Mouse (Mus musculus) naive thymus-derived CD4-positive, alpha-beta T cell, adult 5 months (primary cell): Measurements from ENCODE around the gene Fut1. TPM values are rescaled to one million over a fixed set of nuclear protein-coding genes. Genes with fewer than 3 reads are reported as not detected.

ENCODE experiments used
- polyA plus RNA-seq: library from polyadenylated mRNA; unstranded; fragments of 100-300 nt; shearing (Covaris generic); gene quantifications from one replicate; pipeline ENCODE4 v1.2.1, GENCODE M21; 2017

The Fut1 gene
- polyA plus RNA-seq, result not detected

GRCm38 (mm10) chr7:45617042-45617695, at the start of gene Fut1:
Fut1 (plus strand) TSS chr7:45617289.

GRCm38 (mm10) chr7:45570103-45570741, 46.9 kb upstream of the Fut1 start, which contains the start of gene Bcat2:
Bcat2 (plus strand) TSS chr7:45570153.

GRCm38 (mm10) chr7:45621443-45621842, 4.4 kb downstream of the Fut1 start, which contains the start of gene Izumo1:
Izumo1 (plus strand) TSS chr7:45621811.

GRCm38 (mm10) chr7:45627261-45627660, 10.2 kb downstream of the Fut1 start, which contains the start of gene Rasip1:
Rasip1 (plus strand) TSS chr7:45627488.

GRCm38 (mm10) chr7:45639561-45640027, 22.5 kb downstream of the Fut1 start, which contains the start of gene Mamstr:
Mamstr (plus strand) TSS chr7:45639977.

GRCm38 (mm10) chr7:45666161-45666560, 49.1 kb downstream of the Fut1 start, which contains the start of gene Fut2:
Fut2 (minus strand) TSS chr7:45666394.

Other genes with a start within 250 kb of the Fut1 start
- gene Lin7b, start 246.7 kb upstream of the Fut1 start, polyA plus RNA-seq, result not detected
- gene Snrnp70, start 221.5 kb upstream of the Fut1 start, polyA plus RNA-seq, result 236 TPM
- not detected for gene Kcna7, start 211.6 kb upstream of the Fut1 start, polyA plus RNA-seq
- not detected for gene Ntf5, start 203.6 kb upstream of the Fut1 start, polyA plus RNA-seq
- gene Lhb, start 196.5 kb upstream of the Fut1 start, polyA plus RNA-seq, result not detected
- 8.8 TPM for gene Gys1, start 182.4 kb upstream of the Fut1 start, polyA plus RNA-seq
- 33.7 TPM for gene Ruvbl2, start 179.2 kb upstream of the Fut1 start, polyA plus RNA-seq
- gene Ftl1, start 157.4 kb upstream of the Fut1 start, polyA plus RNA-seq, result 2,872 TPM
- gene Bax, start 150.4 kb upstream of the Fut1 start, polyA plus RNA-seq, result 198 TPM
- gene Tulp2, start 135.4 kb upstream of the Fut1 start, polyA plus RNA-seq, result 6.5 TPM
- not detected for gene Gm45808, start 130.5 kb upstream of the Fut1 start, polyA plus RNA-seq
- gene Dhdh, start 128.5 kb upstream of the Fut1 start, polyA plus RNA-seq, result 0.16 TPM
- 133 TPM for gene Nucb1, start 106.9 kb upstream of the Fut1 start, polyA plus RNA-seq
- gene Ppp1r15a, start 91.0 kb upstream of the Fut1 start, polyA plus RNA-seq, result 587 TPM
- gene Plekha4, start 91.0 kb upstream of the Fut1 start, polyA plus RNA-seq, result 1.0 TPM
- gene Hsd17b14, start 62.4 kb upstream of the Fut1 start, polyA plus RNA-seq, result 0.66 TPM
- gene Bcat2, start 47.1 kb upstream of the Fut1 start, polyA plus RNA-seq, result 123 TPM
- gene Fgf21, start 1.8 kb upstream of the Fut1 start, polyA plus RNA-seq, result not detected
- gene Izumo1, start 4.5 kb downstream of the Fut1 start, polyA plus RNA-seq, result not detected
- gene Rasip1, start 10.2 kb downstream of the Fut1 start, polyA plus RNA-seq, result 0.41 TPM
- not detected for gene Mamstr, start 22.7 kb downstream of the Fut1 start, polyA plus RNA-seq
- not detected for gene Fut2, start 49.1 kb downstream of the Fut1 start, polyA plus RNA-seq
- gene Ntn5, start 66.7 kb downstream of the Fut1 start, polyA plus RNA-seq, result 0.26 TPM
- 0.16 TPM for gene Sec1, start 77.1 kb downstream of the Fut1 start, polyA plus RNA-seq
- 4.5 TPM for gene Car11, start 82.6 kb downstream of the Fut1 start, polyA plus RNA-seq
- gene Dbp, start 87.8 kb downstream of the Fut1 start, polyA plus RNA-seq, result 15.3 TPM
- gene Rpl18, start 98.2 kb downstream of the Fut1 start, polyA plus RNA-seq, result 1,856 TPM
- gene Sphk2, start 100.7 kb downstream of the Fut1 start, polyA plus RNA-seq, result 19.2 TPM
- 0.36 TPM for gene Fam83e, start 103.9 kb downstream of the Fut1 start, polyA plus RNA-seq
- gene Spaca4, start 108.5 kb downstream of the Fut1 start, polyA plus RNA-seq, result not detected
- not detected for gene Lmtk3, start 166.4 kb downstream of the Fut1 start, polyA plus RNA-seq
- 4.7 TPM for gene Sult2b1, start 167.4 kb downstream of the Fut1 start, polyA plus RNA-seq
- gene Cyth2, start 197.3 kb downstream of the Fut1 start, polyA plus RNA-seq, result 138 TPM
- gene Kcnj14, start 207.5 kb downstream of the Fut1 start, polyA plus RNA-seq, result 0.17 TPM
- gene Grwd1, start 213.7 kb downstream of the Fut1 start, polyA plus RNA-seq, result 39.5 TPM